Mouse (Mus musculus) right cerebral cortex, postnatal 25 days (tissue): ENCODE results near the gene G6pdx.

Experiments
- DNase-seq: peaks from one replicate; pipeline ENCODE4 v3.0.0; 2022

The G6pdx gene

DNA sequence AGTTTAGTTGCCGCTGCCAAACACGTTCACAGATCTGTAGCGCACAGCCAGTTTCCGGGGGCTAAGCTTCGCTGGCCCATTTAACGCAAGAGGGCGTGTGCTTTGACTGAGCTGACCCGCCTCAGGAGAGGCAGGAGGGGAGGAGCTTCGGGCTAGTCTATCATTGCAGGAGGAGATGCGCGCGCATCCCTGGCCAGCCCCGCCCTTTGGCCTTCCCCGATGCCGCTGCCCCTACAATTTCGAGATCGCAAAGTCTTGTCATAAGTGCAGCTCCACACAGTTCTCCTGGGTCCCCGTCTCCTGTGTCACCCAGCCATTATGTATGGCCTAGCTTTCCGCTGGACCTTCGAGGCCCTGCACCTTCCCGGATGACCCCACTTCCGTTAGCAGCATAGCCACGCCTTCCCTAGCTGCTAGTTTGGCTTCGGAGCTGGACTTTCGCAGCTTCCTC, at the start of gene G6pdx:
Gene G6pdx, minus strand, starts transcription at position 369 of the 451 bp plus-strand sequence.
- peak; percentile 80 for DNase-seq

DNA sequence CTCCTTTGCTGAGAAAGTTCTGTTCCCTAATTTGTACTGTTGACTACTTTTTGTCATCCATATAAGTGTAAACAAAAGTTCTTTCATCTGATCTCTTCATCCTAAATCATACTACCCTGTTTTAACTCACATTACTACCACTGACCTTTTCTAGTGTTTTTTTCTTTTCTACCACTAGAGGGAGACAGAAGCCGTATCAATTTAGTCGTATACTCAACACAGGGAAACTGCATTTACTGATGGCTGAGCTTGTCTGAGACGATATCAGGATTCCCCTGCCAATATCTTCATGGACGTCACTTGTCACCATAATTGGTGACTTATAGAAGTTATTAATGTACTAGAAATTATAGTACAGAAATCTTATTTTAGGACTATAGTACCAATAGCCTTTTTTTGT, 23.8 kb upstream of the G6pdx start:
- DNase-seq, result no peak

DNA sequence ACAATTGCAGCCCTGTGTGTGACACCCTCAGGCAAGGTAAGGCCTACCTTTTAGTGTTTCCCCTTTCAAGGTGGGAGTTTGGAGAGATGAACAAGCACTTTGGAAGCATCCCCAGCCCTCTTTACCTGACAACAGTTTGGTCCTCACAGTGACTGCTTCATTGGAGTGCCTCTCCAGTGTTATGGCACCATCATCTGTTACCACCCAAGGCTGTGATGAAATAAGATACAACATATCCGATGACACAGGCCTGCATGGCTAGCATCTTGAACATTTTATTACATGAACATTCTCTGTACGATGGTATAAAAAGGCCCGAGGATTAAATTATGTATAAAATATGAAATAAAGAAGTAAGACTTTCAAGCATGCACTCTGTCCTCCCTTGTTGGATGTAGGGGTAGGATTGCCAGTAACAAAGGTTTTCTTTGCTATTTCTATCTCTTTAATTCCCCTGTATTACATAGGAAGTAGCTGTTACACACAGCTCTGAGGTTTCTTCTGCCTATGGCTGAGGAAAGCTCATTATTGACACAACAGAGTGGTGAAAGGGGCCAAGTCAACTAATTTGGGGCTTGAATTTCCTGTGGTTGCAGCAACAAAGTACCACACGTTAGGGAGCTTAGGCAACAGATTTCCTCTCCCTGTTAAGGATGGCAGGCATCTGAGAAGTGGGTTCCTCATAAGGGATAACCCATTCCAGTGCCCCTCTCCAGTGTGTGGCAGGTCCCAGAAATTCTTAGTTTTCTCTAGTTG, 22.3 kb upstream of the G6pdx start:
- no peak for DNase-seq

- DNase-seq, result peak; percentile 66
Measured at GRCm38 (mm10) chrX:74429290-74429821, 362 bp upstream of the G6pdx start.

DNA sequence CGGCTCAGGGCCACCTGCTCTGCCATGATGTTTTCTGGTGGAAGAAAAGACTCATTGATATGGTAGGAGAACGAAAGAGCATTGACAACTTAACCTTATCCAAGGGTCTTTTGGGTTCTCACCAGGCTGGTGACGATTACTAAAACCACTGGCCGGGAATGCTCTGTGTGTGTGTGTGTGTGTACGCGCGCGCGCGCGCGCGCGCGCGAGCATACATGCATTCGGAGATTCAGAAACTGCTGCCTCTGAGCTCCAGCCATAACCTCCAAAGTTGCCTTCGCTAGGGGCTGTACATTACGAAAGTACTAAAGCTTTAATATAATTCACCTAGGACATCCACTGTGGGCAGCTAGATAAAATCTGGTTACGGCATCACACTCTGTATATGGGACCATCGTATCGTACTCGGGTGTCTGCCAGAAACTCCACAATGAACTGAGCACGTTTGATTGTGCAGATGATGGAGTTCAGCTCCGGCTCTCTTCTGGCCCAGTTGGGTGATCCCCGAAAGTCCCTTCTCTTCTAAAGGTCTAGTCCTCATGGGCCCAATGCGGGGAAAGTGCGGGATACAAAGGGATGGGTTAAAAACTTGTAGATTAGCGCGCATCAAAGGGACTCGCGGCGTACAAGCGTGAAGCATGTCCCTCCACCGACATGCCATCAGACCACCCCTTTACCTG, 708 bp downstream of the G6pdx start:
- DNase-seq, result peak; percentile 6

DNA sequence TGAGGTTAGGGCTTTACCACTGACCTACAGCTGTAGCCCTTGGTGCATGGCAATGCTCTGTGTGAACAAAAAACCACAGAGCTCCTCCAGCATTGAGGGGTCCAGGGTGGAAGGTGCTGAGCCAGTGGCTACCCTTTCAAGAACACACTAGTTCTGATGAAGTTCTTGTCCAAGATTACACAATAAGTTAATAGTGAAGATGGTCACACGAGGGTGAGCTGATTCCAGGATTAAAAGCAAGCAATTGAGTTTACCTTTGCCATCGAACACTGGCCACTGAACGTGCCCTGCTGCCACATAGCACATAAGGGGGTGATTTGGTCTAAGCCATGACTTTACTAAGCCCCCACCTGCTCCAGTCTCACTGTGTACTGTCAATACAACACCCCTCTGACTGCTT, 1.9 kb downstream of the G6pdx start:
- DNase-seq, result no peak

GRCm38 (mm10) chrX:74426256-74426655, 2.7 kb downstream of the G6pdx start:
- no peak for DNase-seq

DNA sequence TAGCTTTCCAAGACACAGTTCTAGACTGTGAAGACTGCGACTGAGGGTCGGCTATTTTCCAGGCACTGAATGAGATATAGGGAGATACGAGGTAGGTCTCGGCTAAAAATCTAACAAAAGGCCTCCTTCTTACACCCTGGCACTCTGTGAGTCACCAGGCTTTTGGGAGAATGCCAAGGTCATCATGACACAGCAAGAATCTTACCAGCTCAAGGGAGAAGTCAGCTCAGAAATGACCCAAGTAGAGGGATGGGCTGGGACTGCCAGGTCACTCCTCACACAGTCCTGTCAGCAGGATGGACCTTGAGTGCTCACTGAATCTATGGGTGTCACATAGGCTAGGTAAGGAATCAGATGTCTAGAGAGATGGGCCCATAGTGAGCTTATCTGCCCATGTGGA, 3.8 kb downstream of the G6pdx start:
- no peak for DNase-seq

DNA sequence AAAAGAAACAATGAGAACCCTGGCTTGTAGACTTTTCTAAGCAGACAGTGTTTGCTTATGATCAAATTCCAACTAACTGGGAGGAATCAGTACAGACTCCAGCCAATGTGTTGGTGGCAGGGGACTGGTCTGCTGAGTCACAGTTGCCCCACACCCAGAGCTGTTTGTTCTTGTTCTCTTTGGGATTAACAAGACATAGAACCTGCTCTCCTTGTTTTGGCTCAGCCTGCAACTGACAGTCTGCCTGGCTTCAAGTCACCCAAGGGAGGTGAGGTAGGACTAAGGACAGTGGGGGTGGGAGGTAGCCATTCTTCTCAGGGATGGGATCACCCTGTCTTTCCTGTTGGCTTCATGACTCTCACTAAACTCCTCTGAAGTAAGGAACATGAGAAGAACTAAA, 4.6 kb downstream of the G6pdx start:
- DNase-seq, result no peak

DNA sequence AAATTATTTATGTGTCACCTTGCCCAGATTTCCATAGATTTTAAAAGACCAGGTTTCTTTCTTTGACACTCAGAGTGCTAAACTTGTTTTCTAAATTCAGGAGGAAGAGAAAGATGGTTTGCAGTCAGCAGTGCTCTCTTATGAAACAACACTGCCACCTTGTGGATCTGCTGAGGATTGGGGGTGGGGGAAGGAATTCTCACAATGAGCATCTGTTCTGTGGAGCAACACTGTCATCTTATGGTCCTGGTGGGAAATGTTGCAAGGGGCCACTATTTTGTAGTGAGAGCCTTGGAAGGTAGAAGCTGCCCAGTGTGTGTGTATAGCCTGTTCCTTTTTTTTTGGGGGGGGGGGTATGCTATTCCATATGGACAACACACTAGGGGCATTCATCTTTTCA, 15.6 kb downstream of the G6pdx start:
- DNase-seq, result peak; percentile 61

DNA sequence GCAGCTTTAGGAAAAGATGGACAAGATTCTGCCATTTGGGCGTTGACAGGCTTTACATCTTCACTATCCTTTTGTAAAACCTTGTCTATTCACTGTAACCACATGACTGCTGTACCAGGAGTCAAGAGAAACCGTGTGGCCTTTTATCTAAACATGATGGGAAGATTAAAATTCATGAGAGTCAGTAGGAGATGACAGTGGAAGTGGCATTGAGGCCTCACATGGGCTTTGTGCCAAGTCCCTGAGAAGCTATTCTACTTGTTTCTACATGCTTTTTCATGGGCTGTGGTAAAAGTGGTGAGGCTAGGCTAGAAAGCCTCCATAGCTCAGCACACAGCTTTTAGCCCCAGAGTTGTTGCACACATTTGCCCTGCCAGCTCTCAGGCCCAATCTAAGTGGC, 20.7 kb downstream of the G6pdx start:
- DNase-seq, result no peak

GRCm38 (mm10) chrX:74400136-74400535, 28.9 kb downstream of the G6pdx start:
- no peak for DNase-seq

DNA sequence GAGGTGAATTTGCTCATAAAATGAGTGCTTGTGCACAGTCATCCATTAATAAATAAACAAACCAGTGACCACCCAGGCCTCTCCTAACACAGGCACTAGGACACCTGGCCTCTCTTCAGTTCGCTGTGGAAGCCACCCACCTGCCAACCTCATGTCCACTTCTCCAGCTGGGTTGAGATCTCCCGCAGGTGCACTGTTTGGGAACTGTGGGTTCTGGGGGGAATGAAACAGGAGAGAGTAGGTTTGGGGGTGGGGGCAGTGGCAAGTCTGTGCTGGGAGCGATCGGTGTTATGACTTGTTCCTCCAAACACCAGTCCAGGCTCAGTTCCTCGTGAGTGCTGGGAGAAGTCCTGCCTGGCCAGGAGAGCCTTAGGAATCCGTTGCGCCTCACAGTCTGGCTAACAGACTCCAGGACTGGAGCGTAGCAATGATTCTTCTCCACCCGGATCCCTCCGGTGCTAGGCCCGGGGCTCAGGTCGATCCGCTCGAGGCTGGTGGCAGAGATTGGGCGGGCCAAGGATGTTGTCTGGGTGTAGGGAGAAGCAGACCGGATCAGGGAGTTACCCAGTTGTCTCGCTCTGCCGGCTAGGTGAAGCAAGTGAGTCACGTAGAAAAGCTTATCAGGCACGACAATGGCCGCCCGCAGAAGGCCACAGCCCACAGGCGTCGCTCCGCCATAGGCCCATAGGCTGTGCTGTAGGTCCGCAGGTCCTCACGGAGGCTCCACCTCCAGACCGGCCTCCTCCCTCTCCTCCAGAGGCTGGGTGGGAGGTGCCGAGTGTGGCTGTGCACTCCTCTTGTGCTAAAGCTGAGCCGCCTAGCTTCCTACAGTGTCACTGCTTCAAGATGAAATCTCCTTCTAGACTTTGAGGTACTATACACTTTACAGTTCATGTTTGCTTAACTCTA, 36.2 kb downstream of the G6pdx start, which contains the start of the genes Fam3a and Ikbkg:
Gene Fam3a, minus strand, starts transcription at position 738 of the 909 bp plus-strand sequence.
Gene Ikbkg, plus strand, starts transcription at position 756 of the 909 bp plus-strand sequence.
- peak; percentile 83 for DNase-seq

DNA sequence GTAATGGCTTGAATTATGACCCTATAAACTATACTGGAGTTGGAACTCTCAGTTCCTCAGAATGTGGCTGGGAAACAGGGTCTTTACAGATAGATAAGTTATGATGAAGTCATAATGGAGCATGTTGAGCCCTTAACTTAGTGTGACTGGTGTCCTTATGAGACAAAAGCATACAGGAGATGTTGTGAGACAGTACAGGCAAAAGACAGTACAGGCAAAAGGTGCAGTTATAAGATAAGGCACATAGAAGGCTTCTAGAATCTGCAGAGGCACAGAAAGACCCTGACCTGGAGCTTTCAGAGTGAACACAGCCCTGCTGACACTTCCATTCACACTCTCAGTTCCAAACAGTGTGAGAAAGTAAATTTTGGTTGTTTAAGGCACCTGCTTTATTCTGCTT, 40.8 kb downstream of the G6pdx start:
- no peak for DNase-seq

GRCm38 (mm10) chrX:74384451-74384850, 44.5 kb downstream of the G6pdx start:
- no peak for DNase-seq

DNA sequence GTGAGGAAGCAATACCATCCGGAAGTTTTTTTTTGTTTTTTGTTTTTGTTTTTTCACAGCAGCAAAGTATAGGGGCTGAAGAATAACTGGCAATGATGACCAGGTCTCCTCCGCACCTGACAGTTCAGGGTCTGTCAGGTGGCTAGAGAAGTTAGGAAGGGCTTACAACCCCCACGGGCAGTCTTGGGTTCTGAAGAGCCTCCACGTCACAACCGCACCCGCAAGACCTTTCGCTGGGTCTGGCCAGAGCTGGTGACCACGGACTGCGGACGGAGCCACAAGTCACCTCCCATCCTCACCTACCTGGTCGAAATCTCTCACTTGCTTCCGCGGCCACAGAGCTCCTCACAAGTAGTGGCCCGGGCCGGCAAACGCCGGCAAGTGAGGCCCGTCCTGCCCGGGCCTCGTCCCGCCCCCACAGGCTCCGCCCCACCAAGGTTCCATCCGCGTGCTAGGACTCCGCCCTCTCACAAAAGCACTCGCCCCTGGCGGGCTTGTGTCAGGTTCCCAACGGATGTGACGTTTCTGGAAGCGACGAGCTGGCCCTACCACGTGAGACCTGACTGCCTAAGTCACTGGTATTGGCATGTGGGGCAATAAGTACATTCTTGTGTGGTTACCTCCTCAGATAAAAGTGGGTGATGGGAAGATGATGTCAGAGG, 56.0 kb downstream of the G6pdx start, which contains the start of the genes Ubl4a and Slc10a3:
Gene Ubl4a, minus strand, starts transcription at position 331 of the 662 bp plus-strand sequence.
Gene Slc10a3, minus strand, starts transcription at position 462 of the 662 bp plus-strand sequence.
- DNase-seq, result peak; percentile 84

DNA sequence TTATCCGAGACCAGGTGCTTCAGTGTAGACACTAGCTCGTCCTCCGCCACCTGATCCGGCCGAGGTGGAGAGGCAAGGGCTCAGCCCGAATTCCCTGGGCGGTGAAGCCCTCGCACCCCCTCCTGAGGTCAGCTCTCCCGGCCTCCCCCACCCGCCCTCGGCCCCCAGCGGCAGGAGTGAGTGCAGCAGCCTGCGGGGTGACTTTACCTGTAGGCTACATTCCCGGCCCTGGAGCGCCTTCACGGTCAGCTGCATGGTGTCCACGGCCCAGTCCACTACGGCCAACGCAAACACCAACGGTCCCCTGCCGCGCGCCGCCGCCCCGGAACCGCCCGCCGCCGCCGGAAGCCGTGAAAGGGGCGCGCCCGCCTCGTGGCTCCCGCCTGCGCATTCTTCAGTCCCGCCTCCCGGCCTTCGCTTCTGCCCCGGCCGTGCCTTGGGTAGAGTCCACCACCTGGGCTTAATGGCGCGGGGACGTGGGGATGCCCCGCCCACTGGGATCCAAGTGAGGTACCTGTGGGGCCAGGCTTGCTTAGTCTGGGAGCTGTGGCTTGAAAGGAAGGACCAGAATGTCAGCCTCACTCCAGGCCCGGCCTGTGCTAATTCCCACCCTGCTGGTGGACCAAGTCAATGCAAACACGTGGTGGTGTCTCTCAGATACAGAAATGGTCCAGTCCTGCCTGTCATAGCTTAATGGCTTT, 60.6 kb downstream of the G6pdx start:
- DNase-seq, result peak; percentile 69

GRCm38 (mm10) chrX:74367512-74367911, 61.5 kb downstream of the G6pdx start:
- no peak for DNase-seq
